Mouse (Mus musculus) stomach, postnatal 0 days (tissue): ENCODE results near the gene Plk3.

Source experiments
- CTCF ChIP-seq: IDR thresholded peaks from 2 replicates; pipeline ENCODE4 v1.5.1; 2016; ENCODE audit warnings: antibody characterized with exemption, low read depth, mild to moderate bottlenecking, moderate library complexity
- EP300 ChIP-seq: optimal IDR thresholded peaks from 2 replicates; pipeline ENCODE3; 2016; ENCODE audit warnings: antibody characterized with exemption

DNA sequence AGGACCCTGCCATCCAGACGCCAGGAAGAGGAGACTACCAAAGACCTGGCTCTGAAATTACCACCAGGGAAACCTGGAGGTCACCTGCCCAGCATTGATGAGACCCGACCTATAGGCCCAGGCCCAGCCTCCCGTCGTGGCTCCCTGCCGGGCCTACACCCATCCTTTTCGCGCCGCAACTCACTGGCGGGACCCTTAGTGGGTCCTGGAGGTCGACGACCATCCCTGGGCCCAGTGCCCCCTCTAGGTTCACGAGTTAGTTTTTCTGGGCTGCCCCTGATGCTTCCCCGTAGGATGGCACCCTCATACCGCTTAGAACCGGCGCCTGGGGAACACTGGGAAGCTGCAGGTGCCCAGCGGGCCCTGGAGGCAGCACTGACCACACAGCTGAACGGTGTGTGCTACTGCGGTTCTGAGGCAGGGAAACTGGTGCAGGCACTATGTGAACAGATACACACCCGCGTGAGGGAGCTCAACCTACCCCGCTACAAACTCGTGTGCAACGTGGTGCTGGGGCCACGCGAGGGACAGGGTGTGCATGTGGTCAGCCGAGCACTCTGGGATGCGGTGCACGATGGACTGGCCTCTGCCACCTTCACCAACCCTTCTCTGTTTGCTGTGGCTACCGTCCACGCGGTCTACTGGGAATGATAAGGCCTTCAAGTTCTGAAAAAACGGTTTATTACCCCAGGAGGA is 5.6 kb downstream of the Plk3 start:
- TF ChIP-seq CTCF = no peak
- no peak for TF ChIP-seq EP300
